Mouse (Mus musculus): ENCODE measurements at regions not wholly inside any gene's neighbourhood (a gene's known extent, or its start where the extent isn't known, plus 50 kb on each side); places are given as distances from the start of the nearest gene placed in this dataset.

GRCm38 (mm10) chr9:101559366-101559765 is 302.3 kb upstream of the 9630041A04Rik start:
- in situ Hi-C loops (cut with MboI; ENCODE audit: unreplicated experiment in 2 of 2) = no loop called here

GRCm38 (mm10) chr9:101555011-101555673 is 303.5 kb upstream of the Ppp2r3a start:
- in situ Hi-C loops (cut with MboI; ENCODE audit: unreplicated experiment in 2 of 2) = no loop called here

GRCm38 (mm10) chr9:101552789-101553188 is 301.2 kb upstream of the Ppp2r3a start:
- in situ Hi-C loops (cut with MboI; ENCODE audit: unreplicated experiment in 2 of 2) = no loop called here

- in situ Hi-C loops (cut with MboI; ENCODE audit: unreplicated experiment in 2 of 2) = no loop called here
Measured at GRCm38 (mm10) chr9:101551256-101551655, 299.7 kb upstream of the Ppp2r3a start.

- in situ Hi-C loops (cut with MboI; ENCODE audit: unreplicated experiment in 2 of 2) = no loop called here
Measured at GRCm38 (mm10) chr9:101546213-101546832, 294.7 kb upstream of the Ppp2r3a start.

GRCm38 (mm10) chr9:101518137-101518536 is 266.5 kb upstream of the Ppp2r3a start:
- in situ Hi-C loops (cut with MboI; ENCODE audit: unreplicated experiment in 2 of 2) = no loop called here

- in situ Hi-C loops (cut with MboI; ENCODE audit: unreplicated experiment in 2 of 2) = no loop called here
Measured at GRCm38 (mm10) chr9:101510807-101511206, 259.2 kb upstream of the Ppp2r3a start.

- in situ Hi-C loops (cut with MboI; ENCODE audit: unreplicated experiment in 2 of 2) = no loop called here
Measured at GRCm38 (mm10) chr9:101509196-101509595, 257.6 kb upstream of the Ppp2r3a start.

GRCm38 (mm10) chr9:101507023-101507690 is 255.6 kb upstream of the Ppp2r3a start:
- in situ Hi-C loops (cut with MboI; ENCODE audit: unreplicated experiment in 2 of 2) = no loop called here

GRCm38 (mm10) chr9:101501706-101502465 is 250.3 kb upstream of the Ppp2r3a start:
- in situ Hi-C loops (cut with MboI; ENCODE audit: unreplicated experiment in 2 of 2) = no loop called here

- in situ Hi-C loops (cut with MboI; ENCODE audit: unreplicated experiment in 2 of 2) = no loop called here
Measured at GRCm38 (mm10) chr9:101501036-101501435, 249.4 kb upstream of the Ppp2r3a start.

GRCm38 (mm10) chr9:101498721-101499120 is 247.1 kb upstream of the Ppp2r3a start:
- in situ Hi-C loops (cut with MboI; ENCODE audit: unreplicated experiment in 2 of 2) = no loop called here

- in situ Hi-C loops (cut with MboI; ENCODE audit: unreplicated experiment in 2 of 2) = no loop called here
Measured at GRCm38 (mm10) chr9:101495768-101496167, 244.2 kb upstream of the Ppp2r3a start.

GRCm38 (mm10) chr9:101489013-101489412 is 237.4 kb upstream of the Ppp2r3a start:
- in situ Hi-C loops (cut with MboI; ENCODE audit: unreplicated experiment in 2 of 2) = no loop called here

- in situ Hi-C loops (cut with MboI; ENCODE audit: unreplicated experiment in 2 of 2) = no loop called here
Measured at GRCm38 (mm10) chr9:101476223-101476622, 224.6 kb upstream of the Ppp2r3a start.

- in situ Hi-C loops (cut with MboI; ENCODE audit: unreplicated experiment in 2 of 2) = no loop called here
Measured at GRCm38 (mm10) chr9:101473074-101473461, 221.5 kb upstream of the Ppp2r3a start.

- in situ Hi-C loops (cut with MboI; ENCODE audit: unreplicated experiment in 2 of 2) = no loop called here
Measured at GRCm38 (mm10) chr9:101472101-101473073, 220.8 kb upstream of the Ppp2r3a start.

- in situ Hi-C loops (cut with MboI; ENCODE audit: unreplicated experiment in 2 of 2) = no loop called here
Measured at GRCm38 (mm10) chr9:101471665-101472064, 220.1 kb upstream of the Ppp2r3a start.

- in situ Hi-C loops (cut with MboI; ENCODE audit: unreplicated experiment in 2 of 2) = no loop called here
Measured at GRCm38 (mm10) chr9:101469756-101470155, 218.2 kb upstream of the Ppp2r3a start.
